Mouse (Mus musculus): Measurements from ENCODE around the gene Mllt3. TPM values are rescaled to one million over a fixed set of nuclear protein-coding genes. Genes with fewer than 3 reads are reported as not detected.

Mllt3 gene
- polyA plus RNA-seq, 1 experiment from 2014 or later = 104 TPM

DNA sequence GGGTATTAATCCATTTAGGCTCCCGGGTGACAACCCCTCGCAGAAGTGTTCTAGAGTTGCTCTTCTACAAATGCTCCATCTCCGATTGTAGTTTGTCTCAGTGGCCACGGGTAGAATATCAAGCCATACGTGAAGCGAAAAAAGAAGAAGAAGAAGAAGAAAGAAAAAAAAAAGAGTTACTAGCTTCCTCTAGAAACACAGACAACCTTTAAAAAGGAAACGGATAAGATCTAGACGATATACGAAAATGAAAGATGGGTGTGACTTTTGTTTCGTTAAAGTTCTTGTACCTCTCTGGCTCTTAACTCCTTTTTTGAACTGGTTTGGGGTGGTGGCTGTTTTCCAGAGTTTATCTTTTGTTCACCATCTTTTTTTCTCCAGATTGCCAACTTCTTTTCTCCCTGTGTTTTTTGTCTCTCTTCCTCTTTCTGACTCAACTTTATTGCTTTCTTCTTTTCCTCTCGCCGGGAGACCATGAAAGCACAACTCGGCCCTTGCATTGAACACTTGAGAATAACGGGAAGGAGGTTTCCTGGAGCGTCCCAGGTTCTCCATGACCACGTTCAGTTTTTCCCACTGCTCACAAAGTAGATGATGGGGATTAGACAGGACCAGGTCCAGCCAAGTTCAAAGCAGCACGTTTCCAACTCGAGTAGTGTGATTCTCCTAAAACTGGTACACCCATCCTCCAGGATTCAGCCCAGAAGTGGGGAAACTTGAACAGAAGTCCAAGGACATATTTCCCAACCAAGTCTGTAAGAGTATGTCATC lies 1.4 kb upstream of the Mllt3 start:
- H3K27ac ChIP-seq (replicated peaks; ENCODE audit: low read depth, low read length) = no peak overlapping the region
- no peak for DNase-seq
- 3% methylated on average over 18 of the region's 18 CpGs for WGBS
- H3K36me3 ChIP-seq (ENCODE audit: control insufficient read depth, insufficient read depth, low read length) = no peaks in the 10 kb centered on the region
- 0 out of 2 replicates have a peak, but pooled peaks cover 8% of the 10 kb centered on the region for H3K27me3 ChIP-seq (ENCODE audit: control insufficient read depth, insufficient read depth, low read length)
- H3K9ac ChIP-seq (replicated peaks; ENCODE audit: low read length) = no peak overlapping the region
- H3K4me3 ChIP-seq (replicated peaks; ENCODE audit: low read depth, low read length) = peak overlapping the region; percentile 83; the same call in 1 of the 2 replicates
- peak overlapping the region; percentile 86 for H3K4me2 ChIP-seq (ENCODE audit: low read length)
- no peaks in the 10 kb centered on the region for H3K9me3 ChIP-seq (ENCODE audit: control insufficient read depth, low read length)
- no peak for ATAC-seq (ENCODE audit: low FRiP score, low TSS enrichment)
- H3K4me1 ChIP-seq (ENCODE audit: control insufficient read depth, insufficient read depth, low read length) = peaks cover 21% of the 10 kb centered on the region

DNA sequence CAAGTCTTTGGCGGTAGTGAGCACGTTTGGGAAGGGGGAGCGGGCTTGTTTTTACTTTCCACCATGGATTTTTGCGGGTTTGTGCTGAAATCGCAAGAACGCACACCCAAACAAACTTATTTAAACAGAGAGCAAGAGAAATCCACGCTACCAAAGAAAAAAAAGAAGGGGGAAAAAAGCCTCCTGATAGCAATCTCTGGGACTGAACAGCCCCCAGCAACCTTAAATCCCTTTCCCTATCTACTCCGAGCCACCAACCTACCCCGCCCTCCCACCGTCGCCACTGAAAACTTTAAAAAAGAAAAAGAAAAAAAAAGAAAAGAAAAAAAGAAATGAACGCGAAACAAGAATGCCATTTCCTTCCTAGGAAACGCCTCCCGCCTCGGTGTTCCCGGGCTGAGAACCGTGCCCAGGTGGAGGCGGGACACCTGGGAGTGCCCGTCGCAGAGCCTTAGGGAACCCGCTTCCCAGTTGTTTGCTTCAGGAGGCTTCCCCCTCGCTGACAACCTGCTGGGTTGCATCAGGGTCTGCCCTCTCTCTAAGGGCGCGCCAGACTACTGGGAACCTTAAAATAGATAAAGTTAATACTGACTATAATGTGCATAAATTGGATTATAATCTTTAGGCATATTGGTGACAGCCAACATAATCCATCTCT lies 694 bp upstream of the Mllt3 start:
- peak overlapping the region; percentile 86 for H3K4me2 ChIP-seq (ENCODE audit: low read length)
- peak overlapping the region; percentile 83 for H3K4me3 ChIP-seq (replicated peaks; ENCODE audit: low read depth, low read length)
- WGBS = under 1% methylated on average over 25 of the region's 25 CpGs
- H3K27ac ChIP-seq (replicated peaks; ENCODE audit: low read depth, low read length) = no peak overlapping the region
- no peak overlapping the region; the same call in 1 of the 2 replicates for H3K9ac ChIP-seq (replicated peaks; ENCODE audit: low read length)
- H3K4me1 ChIP-seq (ENCODE audit: control insufficient read depth, insufficient read depth, low read length) = peaks cover 28% of the 10 kb centered on the region
- H3K36me3 ChIP-seq (ENCODE audit: control insufficient read depth, insufficient read depth, low read length) = no peaks in the 10 kb centered on the region
- 0 out of 2 replicates have a peak, but pooled peaks cover 8% of the 10 kb centered on the region for H3K27me3 ChIP-seq (ENCODE audit: control insufficient read depth, insufficient read depth, low read length)
- DNase-seq (no peak), ATAC-seq (ENCODE audit: low FRiP score, low TSS enrichment) (no peak)
- H3K9me3 ChIP-seq (ENCODE audit: control insufficient read depth, low read length) = no peaks in the 10 kb centered on the region

DNA sequence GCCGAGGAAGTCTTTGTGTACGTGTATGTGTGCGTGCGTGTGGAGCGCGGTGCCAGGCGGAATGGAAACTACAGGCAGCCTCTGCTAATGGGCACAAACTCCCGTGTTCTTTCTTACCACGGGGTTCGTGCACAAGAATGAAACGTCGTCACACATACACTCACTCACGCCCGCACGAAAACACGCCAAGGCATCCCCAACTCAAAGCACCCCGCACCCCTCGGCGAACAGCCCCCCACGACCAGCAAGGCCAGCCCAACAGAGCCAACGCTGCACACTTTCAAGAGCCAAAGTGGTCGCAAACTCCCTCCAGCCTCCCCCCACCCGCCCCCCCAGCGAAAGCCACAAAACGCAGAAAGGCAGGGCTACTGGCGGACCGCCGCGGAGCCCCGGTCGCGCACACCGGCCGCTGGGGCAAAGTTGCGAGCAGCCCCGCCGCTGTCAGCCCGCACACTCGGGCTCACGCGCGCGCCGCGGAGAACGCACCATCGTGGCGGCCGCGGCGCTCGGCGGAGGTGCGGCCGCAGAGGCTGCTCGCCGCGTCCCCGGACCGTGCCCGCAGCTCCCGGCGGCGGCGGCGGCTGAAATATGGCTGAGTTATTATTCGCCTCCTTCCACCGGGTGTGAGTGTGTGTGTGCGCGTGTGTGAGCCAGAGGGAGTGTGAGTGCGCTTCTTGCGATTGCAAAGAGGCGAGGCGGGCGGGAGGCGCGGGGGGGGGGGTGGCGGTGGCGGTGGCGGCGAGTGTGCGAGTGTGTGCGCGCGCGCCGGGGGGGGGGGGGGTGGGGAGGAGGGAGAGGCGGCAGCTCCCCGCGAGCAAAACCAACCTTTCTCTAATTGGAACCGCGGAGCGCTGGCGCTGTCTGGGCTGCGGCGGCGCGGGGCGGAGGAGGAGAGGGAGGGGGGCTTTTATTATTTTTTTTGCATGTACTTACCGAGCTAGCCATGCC lies 739 bp downstream of the Mllt3 start:
- under 1% methylated on average over 77 of the region's 100 CpGs for WGBS
- DNase-seq = peak; percentile 85
- H3K9me3 ChIP-seq (ENCODE audit: control insufficient read depth, low read length) = no peaks in the 10 kb centered on the region
- H3K4me2 ChIP-seq (ENCODE audit: low read length) = peak overlapping the region; percentile 86
- no peaks in the 10 kb centered on the region for H3K36me3 ChIP-seq (ENCODE audit: control insufficient read depth, insufficient read depth, low read length)
- ATAC-seq (ENCODE audit: low FRiP score, low TSS enrichment) = peak; percentile 82
- peak overlapping the region; percentile 92 for H3K9ac ChIP-seq (replicated peaks; ENCODE audit: low read length)
- 0 out of 2 replicates have a peak, but pooled peaks cover 8% of the 10 kb centered on the region for H3K27me3 ChIP-seq (ENCODE audit: control insufficient read depth, insufficient read depth, low read length)
- H3K27ac ChIP-seq (replicated peaks; ENCODE audit: low read depth, low read length) = peak overlapping the region; percentile 98
- H3K4me1 ChIP-seq (ENCODE audit: control insufficient read depth, insufficient read depth, low read length) = peaks cover 41% of the 10 kb centered on the region
- H3K4me3 ChIP-seq (replicated peaks; ENCODE audit: low read depth, low read length) = peak overlapping the region; percentile 83

DNA sequence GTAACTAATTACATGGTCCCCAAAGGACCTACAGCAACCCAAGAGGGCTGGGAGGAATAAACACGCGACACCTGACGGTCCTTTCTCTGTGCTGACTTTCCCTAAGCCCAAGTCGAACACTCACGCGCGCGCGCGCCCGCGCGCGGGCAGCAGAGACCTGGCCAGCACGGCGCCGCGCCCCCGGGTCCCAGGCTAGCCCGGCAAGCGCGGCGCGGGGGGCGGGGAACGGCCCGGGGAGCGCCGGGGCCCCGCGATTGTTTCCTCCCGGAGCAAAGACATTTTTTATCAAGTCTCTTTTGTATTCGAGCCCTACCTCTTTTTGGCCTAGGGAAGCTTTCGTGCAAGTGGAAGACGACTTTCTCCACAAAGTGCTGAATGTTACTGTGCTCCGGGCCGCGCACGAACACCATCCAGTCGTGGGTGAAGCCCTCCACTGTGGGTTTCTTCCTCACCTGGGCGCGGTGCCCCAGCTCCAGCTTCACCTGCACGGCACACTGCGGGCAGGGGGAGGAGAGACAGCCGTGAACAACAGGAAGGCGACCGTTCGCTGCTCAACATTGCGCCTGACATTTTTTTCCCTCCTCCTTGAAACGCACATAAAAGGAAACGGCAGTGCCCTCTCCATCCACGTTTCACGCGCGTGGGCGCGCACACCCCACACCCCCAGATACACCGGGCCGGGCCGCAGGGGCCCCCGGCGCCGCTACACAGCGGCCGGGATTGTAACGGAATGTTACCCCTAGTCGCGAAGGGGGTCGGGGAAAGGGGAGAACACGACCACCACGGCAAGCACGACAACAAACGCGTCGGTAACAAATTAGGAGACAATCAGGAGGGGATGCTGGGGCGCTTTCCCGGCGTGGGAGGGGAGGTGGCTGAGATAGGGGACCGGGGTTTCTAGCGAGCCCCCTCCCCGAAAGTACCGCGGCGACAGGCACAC lies 1.7 kb downstream of the Mllt3 start:
- Histone ChIP-seq H3K4me1 (ENCODE audit: control insufficient read depth, insufficient read depth, low read length) (peaks cover 42% of the 10 kb centered on the region), H3K27ac (replicated peaks; ENCODE audit: low read depth, low read length) (peak overlapping the region; percentile 98), H3K4me3 (replicated peaks; ENCODE audit: low read depth, low read length) (peak overlapping the region; percentile 83), H3K9me3 (ENCODE audit: control insufficient read depth, low read length) (no peaks in the 10 kb centered on the region), H3K36me3 (ENCODE audit: control insufficient read depth, insufficient read depth, low read length) (peaks cover 4% of the 10 kb centered on the region), H3K27me3 (ENCODE audit: control insufficient read depth, insufficient read depth, low read length) (0 out of 2 replicates have a peak, but pooled peaks cover 8% of the 10 kb centered on the region), H3K9ac (replicated peaks; ENCODE audit: low read length) (peak overlapping the region; percentile 92), H3K4me2 (ENCODE audit: low read length) (peak overlapping the region; percentile 86)
- WGBS = under 1% methylated on average over 84 of the region's 84 CpGs
- DNase-seq (peak; percentile 88), ATAC-seq (ENCODE audit: low FRiP score, low TSS enrichment) (no peak)

DNA sequence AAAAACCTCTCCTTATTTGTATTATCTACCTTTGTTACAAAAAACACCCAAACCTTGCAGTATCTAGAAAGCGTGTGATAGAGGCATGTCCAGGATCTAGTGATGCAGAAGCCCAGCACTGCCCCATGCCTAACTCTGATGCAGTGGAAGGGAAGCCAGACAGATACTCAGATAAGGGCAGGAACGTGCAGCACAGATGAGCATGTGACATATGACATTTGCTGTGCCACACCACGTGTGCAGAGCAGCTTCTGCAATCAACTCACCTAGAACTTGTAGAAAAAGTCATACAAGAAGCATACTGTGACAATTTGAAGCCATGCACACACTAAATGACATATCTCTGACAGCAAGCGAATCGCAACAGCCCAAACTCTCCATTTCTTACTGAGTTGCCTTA lies 9.6 kb downstream of the Mllt3 start:
- ATAC-seq (ENCODE audit: low FRiP score, low TSS enrichment) (no peak), DNase-seq (no peak)
- Histone ChIP-seq H3K27me3 (ENCODE audit: control insufficient read depth, insufficient read depth, low read length) (no peaks in the 10 kb centered on the region), H3K9me3 (ENCODE audit: control insufficient read depth, low read length) (no peaks in the 10 kb centered on the region), H3K4me2 (ENCODE audit: low read length) (no peak overlapping the region), H3K36me3 (ENCODE audit: control insufficient read depth, insufficient read depth, low read length) (peaks cover 13% of the 10 kb centered on the region), H3K9ac (replicated peaks; ENCODE audit: low read length) (no peak overlapping the region), H3K27ac (replicated peaks; ENCODE audit: low read depth, low read length) (no peak overlapping the region), H3K4me1 (ENCODE audit: control insufficient read depth, insufficient read depth, low read length) (peaks cover 15% of the 10 kb centered on the region), H3K4me3 (replicated peaks; ENCODE audit: low read depth, low read length) (no peak overlapping the region)
- 87% methylated on average over 5 of the region's 5 CpGs for WGBS

DNA sequence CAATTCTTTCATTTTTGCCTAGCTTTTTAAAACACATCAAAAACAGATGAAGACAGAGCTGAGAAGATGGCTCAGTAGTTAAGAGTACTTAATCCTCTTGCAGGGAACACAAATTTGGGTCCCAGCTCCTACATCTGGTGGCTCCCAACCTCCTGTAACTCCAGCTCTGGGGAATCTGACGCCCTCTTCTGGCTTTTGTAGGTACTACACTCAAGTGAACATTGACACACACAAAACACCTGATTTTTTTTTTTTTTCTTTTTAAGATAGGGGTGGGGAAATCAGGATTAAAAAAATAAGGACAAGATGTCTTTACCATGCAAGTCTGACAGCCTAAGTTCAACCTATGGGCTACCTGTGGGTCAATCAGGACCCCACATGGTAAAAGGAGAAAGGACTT lies 10.5 kb downstream of the Mllt3 start:
- H3K9me3 ChIP-seq (ENCODE audit: control insufficient read depth, low read length) = no peaks in the 10 kb centered on the region
- DNase-seq = no peak
- no peak overlapping the region for H3K4me2 ChIP-seq (ENCODE audit: low read length)
- no peak overlapping the region for H3K4me3 ChIP-seq (replicated peaks; ENCODE audit: low read depth, low read length)
- 21% methylated on average over 1 of the region's 1 CpGs for WGBS
- no peak overlapping the region for H3K27ac ChIP-seq (replicated peaks; ENCODE audit: low read depth, low read length)
- no peaks in the 10 kb centered on the region for H3K27me3 ChIP-seq (ENCODE audit: control insufficient read depth, insufficient read depth, low read length)
- H3K9ac ChIP-seq (replicated peaks; ENCODE audit: low read length) = no peak overlapping the region
- no peak for ATAC-seq (ENCODE audit: low FRiP score, low TSS enrichment)
- H3K36me3 ChIP-seq (ENCODE audit: control insufficient read depth, insufficient read depth, low read length) = peaks cover 13% of the 10 kb centered on the region
- peaks cover 12% of the 10 kb centered on the region for H3K4me1 ChIP-seq (ENCODE audit: control insufficient read depth, insufficient read depth, low read length)

DNA sequence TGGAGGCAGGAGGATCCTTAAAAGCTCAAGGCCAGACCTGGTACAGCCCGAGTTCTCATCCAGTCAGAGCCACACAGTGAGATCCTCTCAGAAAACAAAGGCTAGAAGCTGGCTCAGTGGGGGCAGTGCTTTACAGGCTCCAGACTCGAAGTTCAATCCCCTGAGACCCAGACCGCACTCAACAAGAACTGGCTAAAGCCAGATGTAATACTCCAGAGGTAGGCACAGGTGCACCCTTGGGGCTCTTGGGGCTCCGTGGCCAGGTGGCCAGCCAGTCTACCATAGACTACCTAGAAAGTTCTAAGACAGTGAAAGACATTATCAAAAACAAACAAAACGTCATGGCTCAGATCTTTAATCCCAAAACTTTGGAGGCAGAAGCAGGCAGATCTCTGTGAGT lies 12.7 kb downstream of the Mllt3 start:
- Histone ChIP-seq H3K9me3 (ENCODE audit: control insufficient read depth, low read length) (no peaks in the 10 kb centered on the region), H3K27ac (replicated peaks; ENCODE audit: low read depth, low read length) (no peak overlapping the region), H3K4me1 (ENCODE audit: control insufficient read depth, insufficient read depth, low read length) (peaks cover 22% of the 10 kb centered on the region), H3K27me3 (ENCODE audit: control insufficient read depth, insufficient read depth, low read length) (no peaks in the 10 kb centered on the region), H3K4me2 (ENCODE audit: low read length) (no peak overlapping the region), H3K9ac (replicated peaks; ENCODE audit: low read length) (no peak overlapping the region), H3K36me3 (ENCODE audit: control insufficient read depth, insufficient read depth, low read length) (peaks cover 3% of the 10 kb centered on the region), H3K4me3 (replicated peaks; ENCODE audit: low read depth, low read length) (no peak overlapping the region)
- DNase-seq (no peak), ATAC-seq (ENCODE audit: low FRiP score, low TSS enrichment) (no peak)
- WGBS = 64% methylated on average over 5 of the region's 5 CpGs
